Mouse (Mus musculus) heart, embryonic 11.5 days (tissue): ENCODE data around the gene 2310039H08Rik. TPM values are rescaled to one million over a fixed set of nuclear protein-coding genes. Genes with fewer than 3 reads are reported as not detected.
"Not testable (repeated sequence)": the region's sequence is repeated elsewhere in the genome, so short reads cannot be mapped to it uniquely, and the experiment has no call there.

ENCODE experiments used
- ATAC-seq: fragments of 200-750 bp; cut with Nextera tagmentation; replicated peaks from 2 replicates; pipeline ENCODE4 v1.8.0; 2017; ENCODE audit warnings: moderate library complexity; ENCODE audit not compliant: insufficient number of reproducible peaks, low FRiP score, low TSS enrichment
- H3K27ac ChIP-seq: fragments of 300-500 bp; sonication (generic); 2 replicates; pipeline ENCODE4 v1.5.1; 2014; ENCODE audit warnings: mild to moderate bottlenecking, low read depth, low read length
- H3K27me3 ChIP-seq: fragments of 300-500 bp; sonication (generic); 2 replicates; pipeline ENCODE4 v1.6.1; 2014; ENCODE audit warnings: mild to moderate bottlenecking, low read length, mixed read lengths; ENCODE audit not compliant: control insufficient read depth, insufficient read depth
- H3K36me3 ChIP-seq: fragments of 300-500 bp; sonication (generic); 2 replicates; pipeline ENCODE4 v1.6.1; 2014; ENCODE audit warnings: mild to moderate bottlenecking, low read length, moderate library complexity, mixed read lengths; ENCODE audit not compliant: control insufficient read depth, insufficient read depth
- H3K4me1 ChIP-seq: fragments of 300-500 bp; sonication (generic); 2 replicates; pipeline ENCODE4 v1.6.1; 2014; ENCODE audit warnings: low read length; ENCODE audit not compliant: control insufficient read depth, insufficient read depth
- H3K4me2 ChIP-seq: fragments of 300-500 bp; sonication (generic); 2 replicates; pipeline ENCODE4 v1.6.1; 2014; ENCODE audit warnings: mild to moderate bottlenecking, moderate library complexity
- H3K4me3 ChIP-seq: fragments of 300-500 bp; sonication (generic); 2 replicates; pipeline ENCODE4 v1.5.1; 2014; ENCODE audit warnings: low read depth, low read length
- H3K9ac ChIP-seq: fragments of 300-500 bp; sonication (generic); 2 replicates; pipeline ENCODE4 v1.6.1; 2014; ENCODE audit warnings: mild to moderate bottlenecking, low read depth, low read length, moderate library complexity
- H3K9me3 ChIP-seq: fragments of 300-500 bp; sonication (generic); replicated peaks from 2 replicates; pipeline ENCODE4 v1.6.1; 2016; ENCODE audit warnings: low read length; ENCODE audit not compliant: control insufficient read depth
- WGBS: fragments of 180-500 bp; shearing (Covaris S2); extraction: QIAGEN DNeasy Blood & Tissue Kit; methylation state at CpG from one replicate; pipeline ENCODE4 v1.1.7; 2014; ENCODE audit not compliant: insufficient replicate concordance; 5-methylcytosine and 5-hydroxymethylcytosine counted together
- polyA plus RNA-seq: library from polyadenylated mRNA; unstranded; fragments of >200 nt; fragmentation: Nextera tagmentation; extraction: Ambion mirVana; gene quantifications from 2 replicates; pipeline ENCODE4 v1.2.1, GENCODE M21; 2014

Gene 2310039H08Rik
- polyA plus RNA-seq, 1 experiment from 2014 or later: 45.3 TPM

DNA sequence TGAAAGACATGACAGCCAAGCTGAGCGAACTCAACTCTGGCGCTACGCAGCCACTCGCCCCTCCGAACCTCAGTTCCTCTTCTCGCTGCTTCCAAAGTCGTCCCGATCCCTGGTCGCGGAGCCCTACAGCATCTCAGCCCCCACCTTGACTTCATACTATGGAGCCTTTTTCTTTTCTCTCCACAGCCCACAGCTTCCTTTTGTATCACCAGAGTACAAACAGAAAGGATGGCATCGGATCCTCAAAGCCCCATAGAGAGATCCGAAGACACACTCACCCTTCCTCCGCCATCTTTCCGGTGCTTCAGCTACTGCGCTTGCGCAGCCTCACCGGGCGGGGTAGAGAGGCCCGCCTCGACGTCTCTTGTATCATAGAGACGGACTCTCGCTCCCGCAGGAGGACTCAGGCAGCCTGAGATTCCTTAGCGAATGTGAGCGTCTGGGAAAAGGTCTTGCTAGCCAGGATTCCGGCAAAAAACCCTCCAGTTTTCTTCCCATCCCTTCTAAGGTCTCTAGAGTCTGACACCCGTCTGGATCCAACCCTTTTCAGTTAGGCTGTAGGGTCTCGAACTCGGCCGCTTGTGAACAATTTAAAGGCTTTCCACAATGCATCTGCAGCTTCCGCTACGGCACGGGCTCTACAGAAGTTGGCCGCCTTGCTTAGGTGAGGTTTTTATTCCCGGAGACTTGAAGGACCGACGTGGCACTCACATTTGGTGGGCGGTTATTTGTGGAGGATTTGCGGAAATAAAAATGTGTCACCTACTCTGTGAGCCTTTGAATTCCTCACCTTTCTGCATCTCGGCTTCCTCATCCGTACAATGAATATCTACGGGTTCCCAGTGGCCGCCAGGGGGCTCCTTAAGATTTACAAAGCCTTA is 10.1 kb downstream of the 2310039H08Rik start, which contains the start of gene Rpl7l1:
Gene Rpl7l1 (minus strand): TSS at position 332 of the 881 bp plus-strand sequence.
- Histone ChIP-seq H3K27ac (peak within 1 kb of the TSS; percentile 85), H3K4me2 (peak within 1 kb of the TSS; percentile 69), H3K4me3 (peak within 1 kb of the TSS; percentile 77), H3K9ac (peak within 1 kb of the TSS; percentile 88), H3K4me1 (no peaks in the 10 kb centered on the region), H3K27me3 (no peaks in the 10 kb centered on the region), H3K9me3 (no peaks in the 10 kb centered on the region), H3K36me3 (peaks cover 24% of the 10 kb centered on the region)
- ATAC-seq: peak; percentile 85
- WGBS: under 1% methylated on average over 44 of the region's 44 CpGs

DNA sequence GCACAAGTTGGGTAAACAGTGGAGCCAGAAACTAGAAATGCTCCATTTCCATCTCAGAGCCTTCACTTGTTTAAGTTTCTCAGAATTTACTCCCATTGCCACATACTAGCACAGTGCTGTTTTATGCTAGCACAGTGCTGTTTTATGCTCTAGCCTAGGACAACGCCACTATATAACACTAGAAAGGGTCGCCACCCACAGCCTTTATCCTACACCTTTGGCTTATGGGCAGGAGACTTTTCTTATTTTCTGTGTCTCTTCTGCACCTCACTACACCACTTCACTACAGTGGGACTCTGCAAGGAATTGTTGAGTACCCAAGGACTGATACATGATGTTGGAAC is 10.8 kb downstream of the 2310039H08Rik start:
- no peak; the same call in 1 of the 2 replicates for ATAC-seq
- 79% methylated on average over 2 of the region's 2 CpGs for WGBS
- Histone ChIP-seq H3K4me1 (no peaks in the 10 kb centered on the region), H3K9me3 (no peaks in the 10 kb centered on the region), H3K27me3 (no peaks in the 10 kb centered on the region), H3K4me2 (peak overlapping the region; percentile 69), H3K4me3 (peak overlapping the region; percentile 77), H3K9ac (no peak overlapping the region), H3K36me3 (peaks cover 19% of the 10 kb centered on the region), H3K27ac (peak overlapping the region; percentile 85; the same call in 1 of the 2 replicates)

DNA sequence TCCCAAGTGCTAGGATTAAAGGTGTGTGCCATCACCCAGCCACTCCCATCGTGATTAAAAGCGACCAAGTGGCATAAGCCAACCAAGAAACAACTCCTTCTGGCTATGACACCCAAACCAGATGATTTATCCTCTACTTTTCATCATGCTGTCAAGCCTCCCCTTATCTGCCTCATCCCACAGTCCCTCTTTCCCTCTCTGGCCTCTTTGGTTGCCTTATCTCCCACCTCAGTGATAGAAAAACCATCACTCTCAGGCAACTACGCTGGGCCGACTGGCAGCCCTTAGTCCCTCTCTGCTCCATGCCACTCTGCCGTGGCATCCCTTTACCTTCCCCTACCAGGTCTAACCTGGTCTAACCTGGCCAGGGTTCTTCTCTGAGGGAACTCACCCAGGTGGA is 14.5 kb downstream of the 2310039H08Rik start:
- no peak overlapping the region for H3K27ac ChIP-seq
- 72% methylated on average over 5 of the region's 5 CpGs for whole genome bisulfite sequencing
- no peaks in the 10 kb centered on the region for H3K4me1 ChIP-seq
- no peaks in the 10 kb centered on the region for H3K9me3 ChIP-seq
- no peaks in the 10 kb centered on the region for H3K36me3 ChIP-seq
- no peak overlapping the region for H3K9ac ChIP-seq
- ATAC-seq: no peak
- no peak overlapping the region for H3K4me2 ChIP-seq
- no peaks in the 10 kb centered on the region for H3K27me3 ChIP-seq
- H3K4me3 ChIP-seq: no peak overlapping the region

- ATAC-seq, H3K4me2 ChIP-seq, H3K4me3 ChIP-seq, H3K9me3 ChIP-seq, H3K4me1 ChIP-seq, H3K27me3 ChIP-seq, H3K27ac ChIP-seq, H3K9ac ChIP-seq, H3K36me3 ChIP-seq: not testable (repeated sequence)
- WGBS: 64% methylated on average over 2 of the region's 2 CpGs
Measured at GRCm38 (mm10) chr17:46787974-46788373, 15.5 kb downstream of the 2310039H08Rik start.

GRCm38 (mm10) chr17:46792963-46793362 is 20.5 kb downstream of the 2310039H08Rik start:
- Histone ChIP-seq H3K27me3 (no peaks in the 10 kb centered on the region), H3K4me3 (no peak overlapping the region), H3K9ac (no peak overlapping the region), H3K27ac (no peak overlapping the region), H3K4me1 (0 out of 2 replicates have a peak, but pooled peaks cover 3% of the 10 kb centered on the region), H3K4me2 (no peak overlapping the region), H3K9me3 (no peaks in the 10 kb centered on the region), H3K36me3 (no peaks in the 10 kb centered on the region)
- no peak for ATAC-seq
- 69% methylated on average over 2 of the region's 2 CpGs for WGBS

GRCm38 (mm10) chr17:46796743-46797142 is 24.3 kb downstream of the 2310039H08Rik start:
- no peak overlapping the region for H3K4me3 ChIP-seq
- peaks cover 8% of the 10 kb centered on the region for H3K36me3 ChIP-seq
- no peak overlapping the region for H3K27ac ChIP-seq
- 0 out of 2 replicates have a peak, but pooled peaks cover 3% of the 10 kb centered on the region for H3K4me1 ChIP-seq
- ATAC-seq: no peak
- no peaks in the 10 kb centered on the region for H3K27me3 ChIP-seq
- no peak overlapping the region for H3K4me2 ChIP-seq
- 80% methylated on average over 4 of the region's 4 CpGs for WGBS
- H3K9me3 ChIP-seq: no peaks in the 10 kb centered on the region
- H3K9ac ChIP-seq: no peak overlapping the region

DNA sequence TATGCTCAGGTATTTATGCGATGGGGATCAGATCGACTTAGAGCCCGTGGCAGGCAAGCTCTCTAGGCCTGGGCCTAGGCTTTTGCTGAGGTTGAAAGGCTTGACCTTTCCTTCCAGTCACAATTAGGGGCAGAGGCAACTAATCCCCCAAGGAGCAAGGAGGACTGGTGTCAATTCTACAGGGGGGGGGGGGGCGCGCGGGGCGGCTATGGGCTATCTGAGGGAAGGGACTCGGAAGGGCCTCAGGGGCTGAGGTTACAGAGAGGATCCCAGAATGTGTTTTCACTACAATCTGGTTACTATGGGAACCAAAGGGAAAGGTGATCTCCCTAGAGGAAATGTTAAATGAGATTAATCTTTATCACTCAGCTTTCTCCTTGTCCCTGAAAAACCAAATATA is 25.0 kb downstream of the 2310039H08Rik start:
- 22% methylated on average over 8 of the region's 8 CpGs for WGBS
- no peaks in the 10 kb centered on the region for H3K27me3 ChIP-seq
- H3K4me2 ChIP-seq: no peak overlapping the region
- H3K36me3 ChIP-seq: peaks cover 8% of the 10 kb centered on the region
- no peak overlapping the region for H3K27ac ChIP-seq
- no peaks in the 10 kb centered on the region for H3K9me3 ChIP-seq
- ATAC-seq: no peak
- 0 out of 2 replicates have a peak, but pooled peaks cover 3% of the 10 kb centered on the region for H3K4me1 ChIP-seq
- H3K4me3 ChIP-seq: no peak overlapping the region
- H3K9ac ChIP-seq: no peak overlapping the region

DNA sequence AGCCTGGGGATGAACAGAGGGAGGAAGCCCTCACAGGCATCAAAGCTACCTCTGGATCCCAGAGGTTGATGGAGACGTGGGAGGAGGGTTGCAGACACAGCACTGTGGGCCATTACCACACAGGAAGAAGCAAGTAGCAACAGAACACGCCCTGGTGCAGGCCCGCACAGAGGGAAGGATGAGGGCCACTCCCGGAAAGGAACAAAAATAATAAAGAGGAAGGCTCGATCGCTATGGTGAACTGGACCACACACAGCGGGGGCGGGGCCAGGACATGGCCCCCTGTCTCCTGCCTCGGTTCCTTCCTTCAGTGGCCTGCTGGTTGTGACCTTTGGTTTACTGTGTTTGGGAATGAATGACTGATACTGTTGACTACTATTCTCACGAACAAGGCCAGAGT is 27.2 kb downstream of the 2310039H08Rik start:
- peaks cover 8% of the 10 kb centered on the region for H3K36me3 ChIP-seq
- H3K4me3 ChIP-seq: no peak overlapping the region
- no peak for ATAC-seq
- no peaks in the 10 kb centered on the region for H3K27me3 ChIP-seq
- no peak overlapping the region for H3K4me2 ChIP-seq
- H3K4me1 ChIP-seq: 0 out of 2 replicates have a peak, but pooled peaks cover 3% of the 10 kb centered on the region
- H3K27ac ChIP-seq: no peak overlapping the region
- H3K9ac ChIP-seq: no peak overlapping the region
- H3K9me3 ChIP-seq: no peaks in the 10 kb centered on the region
- 83% methylated on average over 10 of the region's 10 CpGs for WGBS
